Mouse (Mus musculus) stomach, embryonic 14.5 days (tissue): ENCODE data around the gene Cacna1d. TPM values are rescaled to one million over a fixed set of nuclear protein-coding genes. Genes with fewer than 3 reads are reported as not detected.

ENCODE experiments used
- ATAC-seq: fragments of 200-750 bp; cut with Nextera tagmentation; 2 replicates; pipeline ENCODE4 v1.8.0; 2017; ENCODE audit warnings: low read depth, moderate TSS enrichment; ENCODE audit not compliant: insufficient number of reproducible peaks, insufficient read depth, low FRiP score
- H3K27ac ChIP-seq: fragments of 300-500 bp; sonication (generic); 2 replicates; pipeline ENCODE4 v1.5.1; 2014; ENCODE audit warnings: mild to moderate bottlenecking, low read length, moderate library complexity, mixed read lengths
- H3K27me3 ChIP-seq: fragments of 300-500 bp; sonication (generic); 2 replicates; pipeline ENCODE4 v1.6.1; 2014; ENCODE audit warnings: low read length, control low read depth, mixed read lengths; ENCODE audit not compliant: control insufficient read depth, insufficient read depth
- H3K36me3 ChIP-seq: fragments of 300-500 bp; sonication (generic); 2 replicates; pipeline ENCODE4 v1.6.1; 2014; ENCODE audit warnings: mild to moderate bottlenecking, control low read depth, low read length, moderate library complexity, mixed read lengths; ENCODE audit not compliant: control insufficient read depth, insufficient read depth
- H3K4me1 ChIP-seq: fragments of 300-500 bp; sonication (generic); 2 replicates; pipeline ENCODE4 v1.6.1; 2014; ENCODE audit warnings: low read length, control low read depth, mixed read lengths; ENCODE audit not compliant: control insufficient read depth, insufficient read depth
- H3K4me2 ChIP-seq: fragments of 300-500 bp; sonication (generic); replicated peaks from 2 replicates; pipeline ENCODE4 v1.6.1; 2014; ENCODE audit warnings: low read depth, low read length, control low read depth
- H3K4me3 ChIP-seq: fragments of 300-500 bp; sonication (generic); 2 replicates; pipeline ENCODE4 v1.5.1; 2014; ENCODE audit warnings: low read depth, low read length, control low read depth
- H3K9ac ChIP-seq: fragments of 300-500 bp; sonication (generic); replicated peaks from 2 replicates; pipeline ENCODE4 v1.6.1; 2014; ENCODE audit warnings: low read depth, mild to moderate bottlenecking, control low read depth, low read length, moderate library complexity, mixed read lengths
- H3K9me3 ChIP-seq: fragments of 300-500 bp; sonication (generic); 2 replicates; pipeline ENCODE4 v1.6.1; 2016; ENCODE audit warnings: low read depth, low read length, control low read depth; ENCODE audit not compliant: control insufficient read depth
- WGBS: fragments of 180-500 bp; shearing (Covaris S2); extraction: QIAGEN DNeasy Blood & Tissue Kit; methylation state at CpG from one replicate; pipeline ENCODE4 v1.1.7; 2014; 5-methylcytosine and 5-hydroxymethylcytosine counted together
- polyA plus RNA-seq: library from polyadenylated mRNA; unstranded; fragments of >200 nt; fragmentation: Nextera tagmentation; extraction: Ambion mirVana; gene quantifications from 2 replicates; pipeline ENCODE4 v1.2.1, GENCODE M21; 2014

Gene Cacna1d
- polyA plus RNA-seq, 1 experiment from 2014 or later = 15.3 TPM

GRCm38 (mm10) chr14:30455801-30456595, 35.3 kb downstream of the Cacna1d start:
- Histone ChIP-seq H3K4me2 (0 out of 2 replicates have a peak overlapping the region, but pooled peaks have one; percentile 10), H3K4me1 (no peaks in the 10 kb centered on the region), H3K27me3 (no peaks in the 10 kb centered on the region), H3K4me3 (no peak overlapping the region), H3K9ac (no peak overlapping the region), H3K9me3 (no peaks in the 10 kb centered on the region), H3K36me3 (no peaks in the 10 kb centered on the region), H3K27ac (no peak overlapping the region)
- WGBS = 18% methylated on average over 13 of the region's 13 CpGs
- ATAC-seq = no peak

- Histone ChIP-seq H3K27me3 (0 out of 2 replicates have a peak, but pooled peaks cover 2% of the 10 kb centered on the region), H3K9ac (no peak overlapping the region), H3K9me3 (no peaks in the 10 kb centered on the region), H3K4me3 (no peak overlapping the region), H3K4me1 (no peaks in the 10 kb centered on the region), H3K27ac (no peak overlapping the region), H3K36me3 (no peaks in the 10 kb centered on the region), H3K4me2 (no peak overlapping the region)
- WGBS = 71% methylated on average over 3 of the region's 3 CpGs
- ATAC-seq = no peak
Observed at GRCm38 (mm10) chr14:30439915-30440314, 51.3 kb downstream of the Cacna1d start.

- 91% methylated on average over 5 of the region's 5 CpGs for WGBS
Observed at GRCm38 (mm10) chr14:30435316-30435715, 55.9 kb downstream of the Cacna1d start.

GRCm38 (mm10) chr14:30430446-30430845, 60.8 kb downstream of the Cacna1d start:
- Histone ChIP-seq H3K36me3 (no peaks in the 10 kb centered on the region), H3K27ac (no peak overlapping the region), H3K9me3 (no peaks in the 10 kb centered on the region), H3K9ac (no peak overlapping the region), H3K27me3 (no peaks in the 10 kb centered on the region), H3K4me2 (no peak overlapping the region), H3K4me3 (no peak overlapping the region), H3K4me1 (no peaks in the 10 kb centered on the region)
- WGBS = 80% methylated on average over 5 of the region's 5 CpGs
- ATAC-seq = no peak

More at GRCm38 (mm10) chr14:30435316-30435715, 55.9 kb downstream of the Cacna1d start:
- Histone ChIP-seq H3K9me3 (no peaks in the 10 kb centered on the region), H3K9ac (no peak overlapping the region), H3K27ac (no peak overlapping the region), H3K36me3 (no peaks in the 10 kb centered on the region), H3K4me1 (no peaks in the 10 kb centered on the region), H3K4me3 (no peak overlapping the region), H3K4me2 (no peak overlapping the region), H3K27me3 (0 out of 2 replicates have a peak, but pooled peaks cover 2% of the 10 kb centered on the region)
- no peak for ATAC-seq

GRCm38 (mm10) chr14:30430026-30430425, 61.2 kb downstream of the Cacna1d start:
- Histone ChIP-seq H3K27ac (no peak overlapping the region), H3K4me1 (no peaks in the 10 kb centered on the region), H3K36me3 (no peaks in the 10 kb centered on the region), H3K4me3 (no peak overlapping the region), H3K27me3 (no peaks in the 10 kb centered on the region), H3K9ac (no peak overlapping the region), H3K4me2 (no peak overlapping the region), H3K9me3 (no peaks in the 10 kb centered on the region)
- no peak for ATAC-seq
- WGBS = 85% methylated on average over 9 of the region's 9 CpGs

- 58% methylated on average over 9 of the region's 9 CpGs for WGBS
- Histone ChIP-seq H3K27ac (no peak overlapping the region), H3K4me3 (no peak overlapping the region), H3K27me3 (no peaks in the 10 kb centered on the region), H3K9ac (no peak overlapping the region), H3K9me3 (no peaks in the 10 kb centered on the region), H3K4me2 (no peak overlapping the region), H3K4me1 (no peaks in the 10 kb centered on the region), H3K36me3 (no peaks in the 10 kb centered on the region)
- ATAC-seq = no peak
Observed at GRCm38 (mm10) chr14:30429606-30430005, 61.6 kb downstream of the Cacna1d start.

GRCm38 (mm10) chr14:30428757-30429156, 62.5 kb downstream of the Cacna1d start:
- no peak overlapping the region for H3K4me3 ChIP-seq
- no peaks in the 10 kb centered on the region for H3K36me3 ChIP-seq
- no peak overlapping the region for H3K4me2 ChIP-seq
- H3K27ac ChIP-seq = no peak overlapping the region
- ATAC-seq = no peak
- no peaks in the 10 kb centered on the region for H3K9me3 ChIP-seq
- no peaks in the 10 kb centered on the region for H3K27me3 ChIP-seq
- H3K9ac ChIP-seq = no peak overlapping the region
- H3K4me1 ChIP-seq = no peaks in the 10 kb centered on the region

- H3K4me3 ChIP-seq = no peak overlapping the region
- H3K9ac ChIP-seq = no peak overlapping the region
- H3K9me3 ChIP-seq = no peaks in the 10 kb centered on the region
- no peak for ATAC-seq
- no peaks in the 10 kb centered on the region for H3K27me3 ChIP-seq
- H3K4me1 ChIP-seq = no peaks in the 10 kb centered on the region
- no peak overlapping the region for H3K27ac ChIP-seq
- H3K36me3 ChIP-seq = no peaks in the 10 kb centered on the region
- 29% methylated on average over 4 of the region's 4 CpGs for WGBS
- no peak overlapping the region for H3K4me2 ChIP-seq
Observed at GRCm38 (mm10) chr14:30425876-30426275, 65.4 kb downstream of the Cacna1d start.

- H3K27ac ChIP-seq = no peak overlapping the region
- H3K4me3 ChIP-seq = no peak overlapping the region
- H3K36me3 ChIP-seq = no peaks in the 10 kb centered on the region
- ATAC-seq = no peak
- no peaks in the 10 kb centered on the region for H3K4me1 ChIP-seq
- H3K9me3 ChIP-seq = no peaks in the 10 kb centered on the region
- WGBS = 67% methylated on average over 6 of the region's 6 CpGs
- no peak overlapping the region for H3K9ac ChIP-seq
- H3K27me3 ChIP-seq = no peaks in the 10 kb centered on the region
- H3K4me2 ChIP-seq = no peak overlapping the region
Observed at GRCm38 (mm10) chr14:30425175-30425574, 66.1 kb downstream of the Cacna1d start.
